Mouse (Mus musculus) liver, adult 2 months (tissue): ENCODE data around the gene Arr3.
A peak's percentile ranks its signal among the peaks of the same experiment; 100 is the strongest.

Experiments used
- CTCF ChIP-seq: fragments of 200-500 bp; IDR thresholded peaks from 2 replicates; pipeline ENCODE4 v1.5.1; 2011; ENCODE audit warnings: low read depth, low read length, control low read depth
- POLR2A ChIP-seq: fragments of 200-500 bp; IDR thresholded peaks from 2 replicates; pipeline ENCODE4 v1.6.1; 2011; ENCODE audit warnings: low read length, control low read depth; ENCODE audit not compliant: insufficient read depth; ENCODE audit errors: extremely low read depth

- TF ChIP-seq CTCF (no peak), POLR2A (0 out of 2 replicates have a peak, but pooled peaks have one; percentile 31)
Measured at GRCm38 (mm10) chrX:100625802-100626793, 20.8 kb downstream of the Arr3 start, which contains the start of gene Pdzd11.
